Mouse (Mus musculus): ENCODE results near the gene Nfyb.

Gene Nfyb

DNA sequence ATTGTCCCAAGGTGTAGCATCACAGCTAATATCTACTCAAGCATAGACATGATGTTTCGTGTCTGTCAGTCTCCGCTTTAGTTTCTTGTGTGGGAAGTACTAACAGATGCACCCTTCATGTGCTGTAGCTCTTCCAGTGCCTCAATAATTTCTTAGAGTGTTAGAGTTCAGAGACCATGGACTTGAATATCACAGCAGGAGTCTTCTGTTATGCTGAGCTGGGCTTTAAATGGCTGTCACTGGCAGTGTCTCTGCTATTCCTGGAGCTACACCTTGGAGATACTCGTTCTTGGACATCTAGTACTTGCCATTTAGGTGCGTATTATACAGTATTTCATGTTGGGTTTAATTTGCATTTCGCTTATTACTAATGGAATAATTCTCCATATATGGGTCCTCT is 18.6 kb downstream of the Nfyb start:
- no peak for DNase-seq (ENCODE audit: low spot score in 2 of 2)

DNA sequence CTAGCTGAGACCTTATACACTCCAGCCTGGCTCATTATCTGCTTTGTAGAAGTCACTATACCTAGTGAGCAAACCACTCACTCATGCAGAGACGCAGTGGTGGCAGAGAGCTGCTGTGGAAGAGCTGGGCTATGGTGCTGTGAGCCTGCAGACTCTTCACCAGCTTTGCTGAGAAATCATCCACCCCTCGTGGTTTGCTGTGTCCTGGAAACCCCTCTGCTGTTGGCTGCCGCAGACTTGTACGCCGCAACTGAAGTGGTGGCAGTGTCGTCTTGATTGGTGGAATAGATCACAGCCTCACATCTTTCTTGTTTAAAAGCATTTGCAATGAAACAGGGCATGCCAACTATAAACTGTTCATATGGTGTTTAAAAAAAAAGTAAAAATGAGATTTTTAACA is 19.6 kb downstream of the Nfyb start:
- no peak for DNase-seq (ENCODE audit: low spot score in 2 of 2)

DNA sequence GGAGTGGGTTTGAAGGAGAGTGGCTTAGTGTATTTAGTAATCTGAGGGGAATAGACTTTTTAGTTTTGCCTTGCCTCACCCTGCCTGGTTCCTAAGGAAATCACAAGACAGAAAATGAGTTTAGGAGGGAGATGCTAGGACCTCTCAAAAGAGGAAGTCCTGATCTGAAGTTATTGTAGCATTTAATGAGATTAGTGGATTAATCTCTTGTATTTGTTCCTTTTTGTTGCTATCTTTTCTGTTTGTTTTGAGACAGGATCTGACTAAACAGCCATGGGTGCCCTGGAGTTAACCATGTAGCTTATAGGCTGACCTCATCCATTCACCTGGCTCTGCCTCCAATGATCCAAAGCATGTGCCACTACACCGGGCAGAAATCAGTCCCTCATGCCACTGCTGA is 21.4 kb downstream of the Nfyb start:
- DNase-seq (ENCODE audit: low spot score in 2 of 2), result no peak

DNA sequence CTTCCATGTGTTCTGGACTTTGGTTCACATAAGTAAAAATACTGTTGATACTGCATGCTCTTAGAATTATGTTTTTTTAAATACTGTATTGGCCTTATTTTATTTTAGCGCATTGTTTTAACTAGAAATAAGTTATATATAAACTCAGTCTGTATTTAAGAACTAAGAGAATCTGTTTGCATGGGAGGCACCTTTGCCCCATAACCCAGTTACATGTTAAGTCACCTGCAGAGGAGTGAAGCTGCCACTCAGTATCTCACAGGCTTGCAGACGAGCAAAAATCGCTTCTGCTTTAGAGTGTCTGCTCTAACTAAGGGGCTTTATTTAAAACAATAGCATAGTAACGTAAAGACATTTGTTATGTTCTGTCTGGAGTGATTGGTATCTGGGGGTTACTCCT is 22.1 kb downstream of the Nfyb start:
- no peak for DNase-seq (ENCODE audit: low spot score in 2 of 2)

DNA sequence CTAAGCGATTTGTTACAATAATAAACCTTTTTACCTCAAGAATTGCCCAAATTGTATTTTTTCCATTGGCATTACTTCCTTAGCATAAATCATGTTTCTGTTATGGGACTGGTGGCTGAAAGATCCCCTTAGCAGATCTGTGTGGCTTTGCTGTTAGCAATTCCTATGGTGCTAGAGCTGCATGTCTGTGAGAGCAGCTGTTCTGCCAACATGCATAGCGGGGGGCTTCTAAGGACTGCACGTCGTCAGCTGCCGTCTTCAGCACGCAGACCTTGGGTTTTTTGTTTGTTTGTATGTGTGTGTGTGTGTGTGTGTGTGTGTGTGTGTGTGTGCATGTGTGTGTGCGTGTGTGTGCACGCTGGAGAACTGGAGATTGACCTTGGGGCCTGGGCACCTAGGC is 22.6 kb downstream of the Nfyb start:
- no peak for DNase-seq (ENCODE audit: low spot score in 2 of 2)

DNA sequence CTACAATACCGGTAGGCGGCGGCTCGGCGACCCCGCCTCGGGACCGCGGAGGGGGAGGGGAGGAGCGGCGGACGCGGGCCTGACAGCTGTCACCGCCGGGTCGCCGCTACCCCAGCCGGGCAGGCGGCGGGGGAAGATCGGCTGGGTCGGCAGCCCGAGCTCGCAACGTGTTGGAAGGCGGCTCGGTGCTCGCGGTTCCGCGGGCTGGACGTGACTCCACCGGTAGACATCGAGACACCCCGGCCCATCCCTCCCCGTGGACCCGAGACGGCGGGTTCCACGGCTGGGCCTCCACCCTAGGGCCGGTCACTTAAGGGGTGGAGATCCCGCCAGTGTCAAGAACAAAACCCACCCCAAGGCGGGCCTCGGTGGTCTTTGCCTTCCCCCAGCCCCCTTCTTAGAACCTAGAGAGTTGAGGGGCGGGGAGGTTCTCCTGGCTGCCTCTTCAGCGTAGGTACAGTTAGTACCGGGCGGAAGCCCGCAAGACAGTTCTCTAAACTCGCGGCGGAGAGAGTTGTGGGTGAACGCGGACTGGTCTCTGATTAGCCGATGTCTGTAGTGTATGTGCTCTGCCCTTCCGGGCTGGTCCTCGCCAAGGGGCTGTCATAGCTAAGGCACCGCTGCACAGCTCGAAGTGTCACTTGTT is 64.5 kb downstream of the Nfyb start:
- DNase-seq (ENCODE audit: low spot score in 2 of 2), result peak in 1 of 2 experiments; percentile 63

DNA sequence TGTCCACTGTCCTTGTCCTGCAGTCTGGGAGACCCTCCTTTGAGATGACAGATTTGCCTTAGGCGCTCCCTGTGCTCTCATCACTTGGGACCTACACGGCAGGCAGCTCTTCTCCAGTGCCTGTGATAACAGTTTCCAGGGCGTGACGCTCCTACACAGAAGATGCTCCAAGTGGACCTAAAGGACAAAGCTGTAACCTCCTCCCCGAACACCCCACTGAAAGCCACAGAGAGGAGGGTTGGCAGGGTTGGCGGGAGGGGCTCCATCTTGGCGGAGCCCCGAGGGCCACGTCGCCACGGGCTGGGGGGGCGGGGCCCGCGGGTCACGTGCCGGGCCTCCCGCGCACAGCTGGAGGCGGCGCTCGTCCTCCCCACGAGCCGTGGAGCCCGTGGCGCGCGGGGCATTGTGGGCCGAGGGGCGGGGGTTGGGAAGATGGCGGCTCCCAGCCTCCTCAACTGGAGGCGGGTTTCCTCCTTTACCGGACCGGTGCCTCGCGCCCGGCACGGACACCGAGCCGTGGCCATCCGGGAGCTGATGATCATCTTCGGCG is 65.2 kb downstream of the Nfyb start:
- DNase-seq (ENCODE audit: low spot score in 2 of 2), result peak; percentile 84 to 91
